Mouse (Mus musculus): ENCODE measurements around the gene Crygn. TPM values are rescaled to one million over a fixed set of nuclear protein-coding genes. Genes with fewer than 3 reads are reported as not detected.

Gene Crygn
- polyA plus RNA-seq, 1 experiment from 2014 or later: 7.1 TPM

- H3K4me2 ChIP-seq (ENCODE audit: low read length): no peak overlapping the region
- ATAC-seq (replicated peaks; ENCODE audit: low FRiP score, low read depth) (no peak), DNase-seq (ENCODE audit: low spot score) (no peak)
- peaks cover 17% of the 10 kb centered on the region for H3K4me1 ChIP-seq (replicated peaks; ENCODE audit: insufficient read depth, low read length)
- 0 out of 2 replicates have a peak, but pooled peaks cover 3% of the 10 kb centered on the region for H3K36me3 ChIP-seq (ENCODE audit: insufficient read depth, low read length)
- H3K27me3 ChIP-seq (ENCODE audit: insufficient read depth, low read length): no peaks in the 10 kb centered on the region
- H3K9ac ChIP-seq (ENCODE audit: low read depth, low read length): no peak overlapping the region
- no peaks in the 10 kb centered on the region for H3K9me3 ChIP-seq (replicated peaks; ENCODE audit: low read length)
- 76% methylated on average over 11 of the region's 11 CpGs for WGBS
- no peak overlapping the region for H3K4me3 ChIP-seq (replicated peaks; ENCODE audit: low read depth, low read length)
- peak overlapping the region; percentile 73; the same call in 1 of the 2 replicates for H3K27ac ChIP-seq
- TF ChIP-seq CTCF (IDR thresholded peaks at IDR 0.05; ENCODE audit: low read depth): no peak
These were observed 34.1 kb downstream of the Crygn start for GRCm38 (mm10) chr5:24723527-24724269.

- H3K27me3 ChIP-seq (ENCODE audit: insufficient read depth, low read length): no peaks in the 10 kb centered on the region
- ATAC-seq (replicated peaks; ENCODE audit: low FRiP score, low read depth) (no peak), DNase-seq (ENCODE audit: low spot score) (no peak)
- no peak overlapping the region for H3K4me3 ChIP-seq (replicated peaks; ENCODE audit: low read depth, low read length)
- no peak overlapping the region for H3K27ac ChIP-seq
- H3K4me2 ChIP-seq (ENCODE audit: low read length): no peak overlapping the region
- peaks cover 7% of the 10 kb centered on the region for H3K4me1 ChIP-seq (replicated peaks; ENCODE audit: insufficient read depth, low read length)
- TF ChIP-seq CTCF (IDR thresholded peaks at IDR 0.05; ENCODE audit: low read depth): no peak
- H3K9me3 ChIP-seq (replicated peaks; ENCODE audit: low read length): no peaks in the 10 kb centered on the region
- H3K9ac ChIP-seq (ENCODE audit: low read depth, low read length): no peak overlapping the region
- peaks cover 16% of the 10 kb centered on the region; the same call in 1 of the 2 replicates for H3K36me3 ChIP-seq (ENCODE audit: insufficient read depth, low read length)
- whole genome bisulfite sequencing: 83% methylated on average over 3 of the region's 3 CpGs
These were observed 38.0 kb downstream of the Crygn start for GRCm38 (mm10) chr5:24719852-24720251.

- Histone ChIP-seq H3K4me2 (ENCODE audit: low read length) (no peak overlapping the region), H3K4me1 (replicated peaks; ENCODE audit: insufficient read depth, low read length) (no peaks in the 10 kb centered on the region), H3K27me3 (ENCODE audit: insufficient read depth, low read length) (no peaks in the 10 kb centered on the region), H3K4me3 (replicated peaks; ENCODE audit: low read depth, low read length) (no peak overlapping the region), H3K9ac (ENCODE audit: low read depth, low read length) (no peak overlapping the region), H3K27ac (no peak overlapping the region), H3K36me3 (ENCODE audit: insufficient read depth, low read length) (peaks cover 19% of the 10 kb centered on the region; the same call in 1 of the 2 replicates), H3K9me3 (replicated peaks; ENCODE audit: low read length) (no peaks in the 10 kb centered on the region)
- TF ChIP-seq CTCF (IDR thresholded peaks at IDR 0.05; ENCODE audit: low read depth): no peak
- no peak for ATAC-seq (replicated peaks; ENCODE audit: low FRiP score, low read depth)
- DNase-seq (ENCODE audit: low spot score): no peak
- 86% methylated on average over 6 of the region's 6 CpGs for WGBS
These were observed 39.7 kb downstream of the Crygn start for GRCm38 (mm10) chr5:24718076-24718475.

- Histone ChIP-seq H3K36me3 (ENCODE audit: insufficient read depth, low read length) (peaks cover 41% of the 10 kb centered on the region), H3K9ac (ENCODE audit: low read depth, low read length) (no peak overlapping the region), H3K9me3 (replicated peaks; ENCODE audit: low read length) (no peaks in the 10 kb centered on the region), H3K27me3 (ENCODE audit: insufficient read depth, low read length) (no peaks in the 10 kb centered on the region), H3K4me1 (replicated peaks; ENCODE audit: insufficient read depth, low read length) (no peaks in the 10 kb centered on the region), H3K4me3 (replicated peaks; ENCODE audit: low read depth, low read length) (no peak overlapping the region), H3K27ac (peak overlapping the region; percentile 71; the same call in 1 of the 2 replicates), H3K4me2 (ENCODE audit: low read length) (no peak overlapping the region)
- 64% methylated on average over 6 of the region's 6 CpGs for WGBS
- 0 out of 2 replicates have a peak, but pooled peaks have one; percentile 34 for ATAC-seq (replicated peaks; ENCODE audit: low FRiP score, low read depth)
- no peak for TF ChIP-seq CTCF (IDR thresholded peaks at IDR 0.05; ENCODE audit: low read depth)
- no peak for DNase-seq (ENCODE audit: low spot score)
These were observed 43.8 kb downstream of the Crygn start for GRCm38 (mm10) chr5:24713987-24714386.

GRCm38 (mm10) chr5:24713199-24713598 is 44.6 kb downstream of the Crygn start:
- Histone ChIP-seq H3K4me3 (replicated peaks; ENCODE audit: low read depth, low read length) (no peak overlapping the region), H3K4me2 (ENCODE audit: low read length) (no peak overlapping the region), H3K27ac (no peak overlapping the region), H3K9ac (ENCODE audit: low read depth, low read length) (no peak overlapping the region), H3K4me1 (replicated peaks; ENCODE audit: insufficient read depth, low read length) (no peaks in the 10 kb centered on the region), H3K36me3 (ENCODE audit: insufficient read depth, low read length) (peaks cover 46% of the 10 kb centered on the region), H3K27me3 (ENCODE audit: insufficient read depth, low read length) (no peaks in the 10 kb centered on the region), H3K9me3 (replicated peaks; ENCODE audit: low read length) (no peaks in the 10 kb centered on the region)
- TF ChIP-seq CTCF (IDR thresholded peaks at IDR 0.05; ENCODE audit: low read depth): no peak
- WGBS: 84% methylated on average over 2 of the region's 2 CpGs
- no peak for ATAC-seq (replicated peaks; ENCODE audit: low FRiP score, low read depth)
- DNase-seq (ENCODE audit: low spot score): no peak

- H3K4me2 ChIP-seq (ENCODE audit: low read length): no peak overlapping the region
- H3K9ac ChIP-seq (ENCODE audit: low read depth, low read length): no peak overlapping the region
- H3K27ac ChIP-seq: no peak overlapping the region
- WGBS: 95% methylated on average over 6 of the region's 6 CpGs
- H3K36me3 ChIP-seq (ENCODE audit: insufficient read depth, low read length): peaks cover 54% of the 10 kb centered on the region
- no peaks in the 10 kb centered on the region for H3K27me3 ChIP-seq (ENCODE audit: insufficient read depth, low read length)
- H3K4me3 ChIP-seq (replicated peaks; ENCODE audit: low read depth, low read length): no peak overlapping the region
- peak; percentile 35 for TF ChIP-seq CTCF (IDR thresholded peaks at IDR 0.05; ENCODE audit: low read depth)
- no peak for ATAC-seq (replicated peaks; ENCODE audit: low FRiP score, low read depth)
- DNase-seq (ENCODE audit: low spot score): no peak
- H3K9me3 ChIP-seq (replicated peaks; ENCODE audit: low read length): no peaks in the 10 kb centered on the region
- H3K4me1 ChIP-seq (replicated peaks; ENCODE audit: insufficient read depth, low read length): no peaks in the 10 kb centered on the region
These were observed 46.2 kb downstream of the Crygn start for GRCm38 (mm10) chr5:24711615-24712014.

Measured in kidney, postnatal 0 days (tissue).